In the genomic region with DNA sequence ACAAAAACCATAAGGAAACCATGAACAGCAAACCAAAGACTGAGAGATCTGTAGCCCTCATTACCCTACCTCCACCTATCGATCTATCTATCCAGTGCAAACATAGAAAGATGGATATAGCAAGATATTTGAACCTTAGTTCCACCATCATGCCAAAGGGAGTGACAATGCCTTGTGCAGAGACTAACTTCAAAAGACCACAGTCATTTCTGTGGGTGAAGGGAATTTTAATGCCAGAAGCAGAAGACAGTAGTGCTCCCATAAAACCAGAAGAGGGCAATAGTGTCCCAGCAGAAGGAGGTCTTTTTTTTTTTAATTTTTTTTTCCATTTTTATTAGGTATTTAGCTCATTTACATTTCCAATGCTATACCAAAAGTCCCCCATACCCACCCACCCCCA, we compare ENCODE assay signal across 11 mouse cellular contexts.
DNase-seq lines count a peak whose midpoint lies in the region; TF ChIP-seq lines count a peak whose summit lies in the region.
"Had no signal": no experiment of that assay in that cellular context is flagged by ENCODE, and none has a peak within 500 bp of the region (broad histone marks: within the 10 kb centered on the region; RNA-seq: fewer than 3 reads in every experiment).

No protein-coding gene starts in this region.

- peak; percentile 21; the same call in 1 of the 2 replicates for TF ChIP-seq CTCF in cerebellum, adult 2 months (IDR thresholded peaks at IDR 0.05; ENCODE audit: borderline replicate concordance, insufficient read depth, low read depth, low read length)

- DNase-seq in cerebellum, adult 2 months: peak in 1 of 2 experiments; percentile 19
- DNase-seq in cerebellum, postnatal 4 days (ENCODE audit: low spot score in 2 of 2): no peak
- peak; percentile 35 for DNase-seq in kidney, adult 9 months
- DNase-seq in kidney, postnatal 4 days: no peak
- DNase-seq in ES-CJ7 (ENCODE audit: low read depth, low spot score): peak; percentile 45
- peak; percentile 1 for DNase-seq in induced T-regulatory cell, adult 2 months (ENCODE audit: low read depth)
- no peak for DNase-seq in heart, embryonic 10.5 days (ENCODE audit: low spot score)
- no peak for DNase-seq in spleen, postnatal 4 days (ENCODE audit: low spot score in 2 of 2)
- DNase-seq: gastrocnemius, postnatal 10 days had no signal

- H3K4me3 ChIP-seq in cerebellum, adult 2 months (replicated peaks; ENCODE audit: insufficient read depth, low read depth, low read length): no peak overlapping the region
- H3K4me3 ChIP-seq in heart, embryonic 10.5 days: no peak overlapping the region
- H3K4me3 ChIP-seq: kidney, embryonic 15.5 days; lung, embryonic 15.5 days had no signal

- WGBS in cerebellum, adult 2 months: 50% methylated on average over 1 of the region's 1 CpGs
- 22% methylated on average over 1 of the region's 1 CpGs for WGBS in heart, embryonic 10.5 days

- no peak overlapping the region for H3K27ac ChIP-seq in cerebellum, adult 2 months (ENCODE audit: insufficient read depth, low read length)
- H3K27ac ChIP-seq in heart, embryonic 10.5 days: no peak overlapping the region
- H3K27ac ChIP-seq: kidney, embryonic 15.5 days; lung, embryonic 15.5 days had no signal

- no peaks in the 10 kb centered on the region for H3K27me3 ChIP-seq in cerebellum, adult 2 months (ENCODE audit: control insufficient read depth, insufficient read depth, low read length)
- H3K27me3 ChIP-seq in heart, embryonic 10.5 days (ENCODE audit: insufficient read depth, poor library complexity, severe bottlenecking): no peaks in the 10 kb centered on the region
- H3K27me3 ChIP-seq: lung, embryonic 15.5 days had no signal

- no peaks in the 10 kb centered on the region for H3K36me3 ChIP-seq in heart, embryonic 10.5 days
- H3K36me3 ChIP-seq: kidney, embryonic 15.5 days; lung, embryonic 15.5 days had no signal

- no peaks in the 10 kb centered on the region for H3K9me3 ChIP-seq in heart, embryonic 10.5 days
- H3K9me3 ChIP-seq: kidney, embryonic 15.5 days; lung, embryonic 15.5 days had no signal

- TF ChIP-seq POLR2A in cerebellum, adult 2 months (IDR thresholded peaks at IDR 0.05; ENCODE audit: borderline replicate concordance, insufficient read depth, low read length): no peak

- no peaks in the 10 kb centered on the region for H3K4me1 ChIP-seq in cerebellum, adult 2 months (ENCODE audit: control insufficient read depth, insufficient read depth, low read length)
- H3K4me1 ChIP-seq in heart, embryonic 10.5 days: no peaks in the 10 kb centered on the region
- H3K4me1 ChIP-seq: kidney, embryonic 15.5 days; lung, embryonic 15.5 days had no signal

Comparison
In these comparisons a context has a peak if more than half of its experiments do, and no peak if none do; other contexts are left out.
1. DNase-seq: peak in kidney, adult 9 months (single experiment), ES-CJ7 (single experiment) and induced T-regulatory cell, adult 2 months (single experiment); none in cerebellum, postnatal 4 days (0 of 2), kidney, postnatal 4 days (0 of 2), heart, embryonic 10.5 days (single experiment) and spleen, postnatal 4 days (0 of 2).